Mouse (Mus musculus): Measurements from ENCODE around the gene Wdr74.

DNA sequence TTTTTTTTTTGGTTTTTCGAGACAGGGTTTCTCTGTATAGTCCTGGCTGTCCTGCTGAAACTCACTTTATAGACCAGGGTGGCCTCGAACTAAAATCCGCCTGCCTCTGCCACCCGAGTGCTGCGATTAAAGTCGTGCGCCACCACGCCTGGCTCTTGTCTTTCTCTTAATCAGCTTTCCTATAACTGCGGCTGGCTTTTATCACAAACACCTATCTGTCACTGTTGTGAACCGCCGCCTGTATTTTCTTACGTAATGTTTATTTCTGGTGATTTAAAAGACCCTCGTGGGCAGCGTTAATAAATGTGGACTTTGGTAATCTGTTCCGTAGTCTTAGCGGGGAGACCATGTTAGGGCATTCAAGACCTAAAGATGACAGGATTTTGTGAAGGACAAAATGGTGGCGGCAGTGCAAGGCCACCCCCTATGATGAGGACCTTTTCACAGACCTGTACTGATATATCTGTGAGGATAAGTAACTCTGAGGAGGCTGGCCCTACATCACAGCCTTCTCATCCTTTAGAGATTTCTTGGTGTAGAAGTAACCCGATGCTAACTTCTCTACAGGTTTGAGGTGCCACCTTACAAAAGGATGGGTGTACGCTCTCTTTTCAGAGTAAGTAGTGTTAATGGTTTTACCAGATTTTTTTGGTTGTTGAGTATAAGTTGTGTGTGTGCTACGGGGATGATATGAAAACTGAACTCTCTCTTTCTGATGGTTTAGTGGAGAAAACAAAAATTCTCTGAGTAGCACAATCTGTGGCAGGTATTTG lies 11.9 kb upstream of the Wdr74 start:
- TF ChIP-seq CTCF (conservative IDR thresholded peaks at IDR 0.05 in 1 of 2, IDR thresholded peaks at IDR 0.05 in 1 of 2; ENCODE audit: low read depth in 2 of 2, low read length in 2 of 2) (no peak), NELFE (IDR thresholded peaks at IDR 0.05; ENCODE audit: low read depth, low read length) (no peak), EP300 (IDR thresholded peaks at IDR 0.05; ENCODE audit: low read length) (no peak), ELF1 (IDR thresholded peaks at IDR 0.05; ENCODE audit: low read depth, low read length) (0 out of 2 replicates have a peak, but pooled peaks have one; percentile 1), POLR2A (IDR thresholded peaks at IDR 0.05; ENCODE audit: low read depth, low read length) (peak; percentile 35), MAX (IDR thresholded peaks at IDR 0.05; ENCODE audit: low read length) (no peak)
